Mouse (Mus musculus) midbrain, embryonic 16.5 days (tissue): ENCODE results near the gene 4930503B20Rik. TPM values are rescaled to one million over a fixed set of nuclear protein-coding genes. Genes with fewer than 3 reads are reported as not detected.

Experiments used
- ATAC-seq: fragments of 200-750 bp; cut with Nextera tagmentation; 2 replicates; pipeline ENCODE4 v1.8.0; 2017; ENCODE audit warnings: moderate TSS enrichment
- H3K27ac ChIP-seq: fragments of 300-500 bp; sonication (generic); 2 replicates; pipeline ENCODE4 v1.5.1; 2014; ENCODE audit warnings: mild to moderate bottlenecking, low read length, mixed read lengths
- H3K27me3 ChIP-seq: fragments of 300-500 bp; sonication (generic); 2 replicates; pipeline ENCODE4 v1.6.1; 2014; ENCODE audit warnings: low read depth, low read length, mixed read lengths; ENCODE audit not compliant: control insufficient read depth, insufficient read depth
- H3K36me3 ChIP-seq: fragments of 300-500 bp; sonication (generic); 2 replicates; pipeline ENCODE4 v1.6.1; 2014; ENCODE audit warnings: mild to moderate bottlenecking, low read length, moderate library complexity, mixed read lengths; ENCODE audit not compliant: control insufficient read depth, insufficient read depth
- H3K4me1 ChIP-seq: fragments of 300-500 bp; sonication (generic); 2 replicates; pipeline ENCODE4 v1.6.1; 2014; ENCODE audit warnings: mild to moderate bottlenecking, low read length, mixed read lengths; ENCODE audit not compliant: control insufficient read depth, insufficient read depth
- H3K4me2 ChIP-seq: fragments of 300-500 bp; sonication (generic); 2 replicates; pipeline ENCODE4 v1.6.1; 2014; ENCODE audit warnings: mild to moderate bottlenecking, low read length, mixed read lengths
- H3K4me3 ChIP-seq: fragments of 300-500 bp; sonication (generic); 2 replicates; pipeline ENCODE4 v1.5.1; 2014; ENCODE audit warnings: low read depth, mild to moderate bottlenecking, low read length, moderate library complexity, mixed read lengths
- H3K9ac ChIP-seq: fragments of 300-500 bp; sonication (generic); 2 replicates; pipeline ENCODE4 v1.6.1; 2014; ENCODE audit warnings: low read depth, low read length, mixed read lengths
- H3K9me3 ChIP-seq: fragments of 300-500 bp; sonication (generic); replicated peaks from 2 replicates; pipeline ENCODE4 v1.6.1; 2014; ENCODE audit warnings: mild to moderate bottlenecking, low read length, mixed read lengths; ENCODE audit not compliant: control insufficient read depth, poor library complexity, severe bottlenecking
- WGBS: fragments of 180-500 bp; shearing (Covaris S2); extraction: QIAGEN DNeasy Blood & Tissue Kit; methylation state at CpG from one replicate; pipeline ENCODE4 v1.1.7; 2014; 5-methylcytosine and 5-hydroxymethylcytosine counted together
- polyA plus RNA-seq: library from polyadenylated mRNA; unstranded; fragments of >200 nt; fragmentation: Nextera tagmentation; extraction: Ambion mirVana; gene quantifications from 2 replicates; pipeline ENCODE4 v1.2.1, GENCODE M21; 2015

Gene 4930503B20Rik
- polyA plus RNA-seq, 1 experiment from 2014 or later = 0.09 TPM

DNA sequence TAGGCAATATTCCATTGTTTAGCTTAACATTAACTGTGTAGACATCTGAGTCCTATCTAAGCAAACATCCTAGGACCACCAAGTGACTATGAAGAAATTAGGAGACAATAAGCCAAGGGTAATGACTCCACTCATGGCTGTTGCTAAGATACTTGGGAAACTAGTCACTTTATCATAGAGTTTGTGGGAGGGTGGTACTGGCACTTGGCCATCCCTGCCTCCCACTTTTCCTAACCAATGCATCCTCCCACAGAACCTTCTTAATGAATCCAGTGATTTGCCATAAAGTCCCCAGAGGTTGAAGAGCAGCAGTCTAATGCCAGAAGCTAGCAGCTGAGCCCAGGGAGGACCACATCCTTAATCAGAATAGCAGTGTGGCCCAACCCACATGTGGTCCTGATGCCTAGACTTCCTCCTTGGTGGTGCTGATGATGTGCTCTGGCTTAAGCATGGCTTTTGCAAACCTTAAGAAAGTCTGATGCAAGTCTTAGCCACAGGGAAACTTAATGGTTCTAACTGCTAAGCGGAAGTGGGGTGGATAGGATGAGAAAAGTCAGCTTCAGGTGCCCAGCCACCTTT lies 7.0 kb upstream of the 4930503B20Rik start:
- Histone ChIP-seq H3K9me3 (no peaks in the 10 kb centered on the region), H3K9ac (no peak overlapping the region), H3K4me1 (no peaks in the 10 kb centered on the region), H3K27ac (no peak overlapping the region), H3K4me2 (no peak overlapping the region), H3K4me3 (no peak overlapping the region), H3K27me3 (no peaks in the 10 kb centered on the region), H3K36me3 (no peaks in the 10 kb centered on the region)
- WGBS = 94% methylated on average over 1 of the region's 1 CpGs
- no peak for ATAC-seq

- Histone ChIP-seq H3K4me1 (no peaks in the 10 kb centered on the region), H3K4me2 (no peak overlapping the region), H3K4me3 (no peak overlapping the region), H3K27me3 (no peaks in the 10 kb centered on the region), H3K9me3 (no peaks in the 10 kb centered on the region), H3K9ac (no peak overlapping the region), H3K27ac (no peak overlapping the region), H3K36me3 (no peaks in the 10 kb centered on the region)
- 90% methylated on average over 5 of the region's 5 CpGs for WGBS
- ATAC-seq = no peak
Observed at GRCm38 (mm10) chr3:146657433-146657832, 6.3 kb upstream of the 4930503B20Rik start.

DNA sequence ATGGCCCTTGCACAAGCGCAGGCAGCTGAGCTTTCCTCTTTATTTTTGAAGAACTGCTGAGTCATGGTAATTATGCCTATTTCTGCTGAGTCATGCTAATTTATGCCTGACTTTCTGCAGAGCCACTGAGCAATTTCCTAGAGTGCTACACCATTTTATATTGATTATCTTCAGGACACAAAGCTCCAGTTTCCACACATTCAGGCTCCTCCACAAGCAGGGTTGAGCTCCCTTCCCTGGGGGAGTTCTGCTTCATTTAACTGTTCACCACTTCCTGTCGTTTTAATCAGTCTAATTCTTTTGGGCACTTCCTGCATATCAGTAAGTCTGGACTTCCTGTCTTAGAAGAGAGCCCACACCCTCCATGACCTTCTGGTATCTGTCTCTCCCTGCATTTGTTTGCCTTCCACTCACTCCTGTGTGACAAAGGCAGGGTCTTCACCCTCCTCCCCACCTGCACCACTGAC lies 4.0 kb upstream of the 4930503B20Rik start:
- Histone ChIP-seq H3K9me3 (no peaks in the 10 kb centered on the region), H3K4me2 (no peak overlapping the region), H3K36me3 (no peaks in the 10 kb centered on the region), H3K9ac (no peak overlapping the region), H3K27ac (no peak overlapping the region), H3K27me3 (no peaks in the 10 kb centered on the region), H3K4me3 (no peak overlapping the region), H3K4me1 (no peaks in the 10 kb centered on the region)
- ATAC-seq = no peak
- WGBS = 80% methylated on average over 2 of the region's 2 CpGs

GRCm38 (mm10) chr3:146653692-146654091 lies 2.6 kb upstream of the 4930503B20Rik start:
- Histone ChIP-seq H3K4me3 (no peak overlapping the region), H3K36me3 (no peaks in the 10 kb centered on the region), H3K4me2 (no peak overlapping the region), H3K9me3 (no peaks in the 10 kb centered on the region), H3K27me3 (no peaks in the 10 kb centered on the region), H3K4me1 (no peaks in the 10 kb centered on the region), H3K27ac (no peak overlapping the region), H3K9ac (no peak overlapping the region)
- 74% methylated on average over 6 of the region's 6 CpGs for WGBS
- no peak for ATAC-seq

DNA sequence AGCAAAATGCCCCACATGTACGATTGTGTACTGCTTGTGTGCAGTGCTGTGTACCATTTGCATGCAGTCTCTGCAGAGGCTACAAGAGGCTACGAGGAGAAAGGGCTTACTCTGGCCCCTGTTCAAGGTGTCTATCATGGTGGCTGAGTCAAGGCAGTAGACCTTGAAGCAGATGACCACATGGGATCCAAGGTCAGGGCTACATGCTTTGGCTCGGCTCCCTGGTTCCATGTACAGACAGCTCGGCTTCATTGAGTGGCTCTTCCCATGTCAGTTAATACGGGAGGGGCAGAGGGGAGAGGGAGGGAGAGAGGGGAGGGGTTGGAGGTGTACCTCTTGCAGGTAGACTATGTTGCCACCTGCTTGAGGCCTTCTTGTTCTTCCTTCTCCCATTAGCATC lies 1.3 kb upstream of the 4930503B20Rik start:
- H3K27me3 ChIP-seq = no peaks in the 10 kb centered on the region
- H3K4me1 ChIP-seq = no peaks in the 10 kb centered on the region
- H3K9me3 ChIP-seq = no peaks in the 10 kb centered on the region
- H3K36me3 ChIP-seq = no peaks in the 10 kb centered on the region
- H3K4me2 ChIP-seq = no peak overlapping the region
- WGBS = 89% methylated on average over 5 of the region's 5 CpGs
- H3K9ac ChIP-seq = no peak overlapping the region
- no peak for ATAC-seq
- no peak overlapping the region for H3K4me3 ChIP-seq
- no peak overlapping the region for H3K27ac ChIP-seq

GRCm38 (mm10) chr3:146650716-146651115 lies 401 bp downstream of the 4930503B20Rik start:
- Histone ChIP-seq H3K4me2 (no peak overlapping the region), H3K9me3 (no peaks in the 10 kb centered on the region), H3K9ac (no peak overlapping the region), H3K36me3 (no peaks in the 10 kb centered on the region), H3K4me3 (no peak overlapping the region), H3K27me3 (no peaks in the 10 kb centered on the region), H3K27ac (no peak overlapping the region), H3K4me1 (no peaks in the 10 kb centered on the region)
- 93% methylated on average over 10 of the region's 10 CpGs for WGBS
- ATAC-seq = no peak

DNA sequence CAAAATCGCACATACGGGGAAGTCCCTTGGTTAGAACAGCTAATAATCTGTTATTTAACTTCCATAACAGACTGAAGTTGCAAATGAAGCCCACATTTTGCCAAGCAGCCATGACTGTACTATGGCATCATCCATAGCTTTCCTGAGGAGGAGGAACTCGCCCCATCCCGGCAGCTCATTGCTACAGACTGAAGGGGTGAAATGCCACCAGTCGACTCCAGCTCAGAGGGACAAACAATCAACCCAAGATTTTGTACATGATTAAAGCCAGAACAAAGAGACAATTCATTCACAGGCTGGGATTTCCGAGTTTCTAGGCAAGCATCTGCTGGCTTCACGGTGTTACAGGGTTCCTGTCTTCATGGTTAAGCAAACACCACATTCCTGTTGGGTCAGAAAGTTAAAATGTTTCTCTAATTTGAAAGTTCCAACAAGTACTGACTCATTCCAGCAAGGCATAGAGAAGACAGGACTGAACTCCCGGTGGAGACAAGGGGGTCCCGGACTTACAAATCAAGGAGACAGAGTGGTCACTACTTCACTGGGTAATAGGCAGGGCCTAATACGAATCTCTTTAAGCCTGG lies 1.7 kb downstream of the 4930503B20Rik start:
- no peak for ATAC-seq
- 76% methylated on average over 10 of the region's 10 CpGs for WGBS
- Histone ChIP-seq H3K4me3 (no peak overlapping the region), H3K36me3 (no peaks in the 10 kb centered on the region), H3K27ac (no peak overlapping the region), H3K4me2 (no peak overlapping the region), H3K9ac (no peak overlapping the region), H3K4me1 (no peaks in the 10 kb centered on the region), H3K27me3 (no peaks in the 10 kb centered on the region), H3K9me3 (no peaks in the 10 kb centered on the region)

- Histone ChIP-seq H3K4me2 (no peak overlapping the region), H3K27me3 (no peaks in the 10 kb centered on the region), H3K4me3 (no peak overlapping the region), H3K9ac (no peak overlapping the region), H3K4me1 (no peaks in the 10 kb centered on the region), H3K27ac (peak overlapping the region; percentile 20; the same call in 1 of the 2 replicates), H3K36me3 (no peaks in the 10 kb centered on the region), H3K9me3 (no peaks in the 10 kb centered on the region)
- ATAC-seq = no peak
- WGBS = 47% methylated on average over 4 of the region's 4 CpGs
Observed at GRCm38 (mm10) chr3:146641818-146642427, 9.2 kb downstream of the 4930503B20Rik start.

DNA sequence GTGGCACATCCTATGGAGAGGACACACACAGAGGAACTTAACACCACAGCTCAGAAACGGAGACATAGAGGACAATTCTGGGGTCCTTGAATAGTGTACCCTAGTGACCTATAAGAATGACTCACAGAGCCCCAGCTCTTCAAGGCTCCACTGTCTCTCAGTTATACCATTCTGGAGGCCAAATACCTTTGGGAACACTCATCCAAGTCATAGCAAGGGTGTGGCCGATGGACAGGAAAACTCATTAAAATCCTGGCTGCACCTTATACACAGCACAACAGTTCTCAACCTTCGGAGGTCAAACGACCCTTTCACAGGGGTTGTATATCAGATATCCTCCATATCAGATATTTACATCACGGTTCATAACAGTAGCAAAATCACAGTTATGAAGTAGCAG lies 18.6 kb downstream of the 4930503B20Rik start:
- H3K4me1 ChIP-seq = no peaks in the 10 kb centered on the region
- no peaks in the 10 kb centered on the region for H3K9me3 ChIP-seq
- no peak overlapping the region for H3K4me3 ChIP-seq
- no peaks in the 10 kb centered on the region for H3K36me3 ChIP-seq
- no peak overlapping the region for H3K4me2 ChIP-seq
- ATAC-seq = no peak
- WGBS = 91% methylated on average over 5 of the region's 5 CpGs
- H3K27me3 ChIP-seq = no peaks in the 10 kb centered on the region
- H3K9ac ChIP-seq = no peak overlapping the region
- H3K27ac ChIP-seq = no peak overlapping the region
